Mouse (Mus musculus) ES-E14 (cell line): Measurements from ENCODE around the gene Lamb3.

ENCODE experiments used
- CHD2 ChIP-seq: IDR thresholded peaks from 2 replicates; pipeline ENCODE4 v1.6.1; 2014; ENCODE audit warnings: mild to moderate bottlenecking, low read depth, low read length, inconsistent platforms
- HCFC1 ChIP-seq: IDR thresholded peaks from 2 replicates; pipeline ENCODE4 v1.6.1; 2012; ENCODE audit warnings: low read length, inconsistent platforms, borderline replicate concordance; ENCODE audit not compliant: insufficient read depth
- ZC3H11A ChIP-seq: IDR thresholded peaks from 2 replicates; pipeline ENCODE4 v1.6.1; 2012; ENCODE audit warnings: low read depth, mild to moderate bottlenecking, inconsistent platforms, low read length, borderline replicate concordance
- ZNF384 ChIP-seq: IDR thresholded peaks from 2 replicates; pipeline ENCODE4 v1.6.1; 2012; ENCODE audit warnings: low read depth, low read length, inconsistent platforms

DNA sequence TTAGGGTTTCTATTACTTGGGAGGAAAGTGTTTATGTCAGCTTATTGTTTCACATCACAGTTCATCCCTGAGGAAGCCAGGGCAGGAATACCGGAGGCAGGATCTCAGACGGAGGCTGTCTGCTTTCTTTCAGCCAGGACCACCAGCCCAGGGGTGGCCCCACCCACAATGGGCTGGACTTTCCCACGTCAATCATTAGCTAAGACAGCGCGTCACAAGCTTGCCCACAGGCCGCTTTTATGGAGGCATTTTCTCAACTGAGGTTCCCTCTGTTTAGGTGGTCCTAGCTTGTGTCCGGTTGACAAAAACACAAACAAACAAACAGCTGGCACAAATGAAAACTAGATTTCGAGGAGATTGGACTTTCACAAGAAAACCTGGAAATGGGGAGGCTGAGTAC is 174.9 kb downstream of the Lamb3 start:
- TF ChIP-seq CHD2 (no peak), ZNF384 (no peak), HCFC1 (no peak), ZC3H11A (no peak)
